22 mouse cellular contexts compared by ENCODE assay signal in genomic region chr17:43239035-43239434, GRCm38 (mm10). TPM values are rescaled to one million over a fixed set of nuclear protein-coding genes. Genes with fewer than 3 reads are reported as not detected.
"Had no signal": no experiment of that assay in that cellular context is flagged by ENCODE, and none has a peak within 500 bp of the region (broad histone marks: within the 10 kb centered on the region; RNA-seq: fewer than 3 reads in every experiment).

No protein-coding gene starts in this region.

- H3K4me1 ChIP-seq: midbrain, embryonic 13.5 days; midbrain, embryonic 15.5 days; neural tube, embryonic 12.5 days had no signal

- H3K27ac ChIP-seq: lung, embryonic 15.5 days; macrophage; midbrain, embryonic 13.5 days; midbrain, embryonic 15.5 days; neural tube, embryonic 12.5 days; stomach, embryonic 15.5 days had no signal

- H3K4me3 ChIP-seq: lung, embryonic 15.5 days; megakaryocyte, embryonic 14.5 days; midbrain, embryonic 13.5 days; midbrain, embryonic 15.5 days; neural tube, embryonic 12.5 days; stomach, embryonic 15.5 days had no signal

- H3K9me3 ChIP-seq: lung, embryonic 15.5 days; megakaryocyte, embryonic 14.5 days; midbrain, embryonic 13.5 days; midbrain, embryonic 15.5 days; neural tube, embryonic 12.5 days; stomach, embryonic 15.5 days had no signal

- ATAC-seq: lung, postnatal 0 days; midbrain, embryonic 13.5 days; midbrain, embryonic 15.5 days had no signal

- H3K4me2 ChIP-seq: lung, embryonic 15.5 days; midbrain, embryonic 11.5 days; midbrain, embryonic 13.5 days; midbrain, embryonic 15.5 days; neural tube, embryonic 12.5 days; stomach, embryonic 15.5 days had no signal

- DNase-seq: lung, adult 2 months; lung, postnatal 14 days; lung, postnatal 36 days; right cerebral cortex, postnatal 14 days; thymus, adult 18-20 months; thymus, postnatal 14 days; thymus, postnatal 36 days had no signal

- H3K9ac ChIP-seq: lung, embryonic 15.5 days; midbrain, embryonic 13.5 days; midbrain, embryonic 15.5 days; neural tube, embryonic 12.5 days; stomach, embryonic 15.5 days had no signal

- H3K36me3 ChIP-seq: lung, embryonic 15.5 days; midbrain, embryonic 13.5 days; midbrain, embryonic 15.5 days; neural tube, embryonic 12.5 days; stomach, embryonic 15.5 days had no signal

- H3K27me3 ChIP-seq: lung, embryonic 15.5 days; midbrain, embryonic 13.5 days; midbrain, embryonic 15.5 days; neural tube, embryonic 12.5 days; stomach, embryonic 15.5 days had no signal

RNA-seq across cellular contexts. Expression of gene Adgrf1, which starts 31.1 kb away (rescaled TPM):
- total RNA-seq: megakaryocyte progenitor cell, adult 5-6 weeks; midbrain, postnatal 0 days; monocyte, adult 5-6 weeks had no signal
- polyA plus RNA-seq: lung, adult 2 months; lung, embryonic 15.5 days; lung, postnatal 0 days; midbrain, embryonic 11.5 days; midbrain, embryonic 13.5 days; midbrain, embryonic 15.5 days; midbrain, postnatal 0 days; neural tube, embryonic 12.5 days; neural tube, embryonic 14.5 days; spleen, adult 2 months; thymus, postnatal 0 days had no signal
